Mouse (Mus musculus) T-helper 17 cell (primary cell): ENCODE measurements around the gene Nrxn3.

Source experiments
- in situ Hi-C, 2 experiments: fragments of 300-600 bp; cut with MboI, MseI; formaldehyde crosslinking; loops; 1 replicate in 1 of 2; 2 replicates in 1 of 2; pipeline ENCODE4 v1.15.1; 2025; ENCODE audit warnings: high pct_unique_total_duplicates in 2 of 2

Nrxn3 gene

GRCm38 (mm10) chr12:90062219-90062618 is 1339.5 kb downstream of the Nrxn3 start:
- in situ Hi-C loops, result no loop called here

GRCm38 (mm10) chr12:90063443-90063842 is 1340.8 kb downstream of the Nrxn3 start:
- in situ Hi-C loops, result no loop called here

GRCm38 (mm10) chr12:90085862-90086261 is 1363.2 kb downstream of the Nrxn3 start:
- in situ Hi-C loops, result no loop called here

GRCm38 (mm10) chr12:90095754-90096153 is 1373.1 kb downstream of the Nrxn3 start:
- in situ Hi-C loops, result no loop called here

GRCm38 (mm10) chr12:90113351-90113791 is 1390.7 kb downstream of the Nrxn3 start:
- in situ Hi-C loops, result no loop called here

- in situ Hi-C loops, result no loop called here
These were observed 1409.5 kb downstream of the Nrxn3 start for GRCm38 (mm10) chr12:90131927-90132869.

GRCm38 (mm10) chr12:90142011-90142410 is 1419.3 kb downstream of the Nrxn3 start:
- in situ Hi-C loops, result no loop called here

- in situ Hi-C loops, result no loop called here
These were observed 1421.6 kb downstream of the Nrxn3 start for GRCm38 (mm10) chr12:90144247-90144646.

- in situ Hi-C loops, result no loop called here
These were observed 1435.6 kb downstream of the Nrxn3 start for GRCm38 (mm10) chr12:90158131-90158772.

GRCm38 (mm10) chr12:90159911-90160310 is 1437.2 kb downstream of the Nrxn3 start:
- in situ Hi-C loops, result no loop called here

- in situ Hi-C loops, result no loop called here
These were observed 1443.4 kb downstream of the Nrxn3 start for GRCm38 (mm10) chr12:90166118-90166517.

GRCm38 (mm10) chr12:90181566-90181965 is 1458.9 kb downstream of the Nrxn3 start:
- in situ Hi-C loops, result no loop called here

- in situ Hi-C loops, result no loop called here
These were observed 1460.3 kb downstream of the Nrxn3 start for GRCm38 (mm10) chr12:90183021-90183420.

- in situ Hi-C loops, result no loop called here
These were observed 1473.5 kb downstream of the Nrxn3 start for GRCm38 (mm10) chr12:90196161-90196560.

- in situ Hi-C loops, result no loop called here
These were observed 1475.3 kb downstream of the Nrxn3 start for GRCm38 (mm10) chr12:90197994-90198393.

- in situ Hi-C loops, result no loop called here
These were observed 1479.8 kb downstream of the Nrxn3 start for GRCm38 (mm10) chr12:90202501-90202900.

GRCm38 (mm10) chr12:90211410-90211809 is 1488.7 kb downstream of the Nrxn3 start:
- in situ Hi-C loops, result no loop called here

GRCm38 (mm10) chr12:90217060-90217459 is 1494.4 kb downstream of the Nrxn3 start:
- in situ Hi-C loops, result no loop called here

GRCm38 (mm10) chr12:90229062-90229461 is 1506.4 kb downstream of the Nrxn3 start:
- in situ Hi-C loops, result no loop called here

GRCm38 (mm10) chr12:90236093-90236492 is 1513.4 kb downstream of the Nrxn3 start:
- in situ Hi-C loops, result loop anchor here in 1 of 2 experiments (10.0 kb wide), 1 partner anchor 449 kb away; no protein-coding TSS in a partner anchor

GRCm38 (mm10) chr12:90260301-90260700 is 1537.6 kb downstream of the Nrxn3 start:
- in situ Hi-C loops, result no loop called here

- in situ Hi-C loops, result no loop called here
These were observed 1545.4 kb downstream of the Nrxn3 start for GRCm38 (mm10) chr12:90268111-90268510.
